Mouse (Mus musculus): ENCODE results near the gene Olfr96.

Gene Olfr96

DNA sequence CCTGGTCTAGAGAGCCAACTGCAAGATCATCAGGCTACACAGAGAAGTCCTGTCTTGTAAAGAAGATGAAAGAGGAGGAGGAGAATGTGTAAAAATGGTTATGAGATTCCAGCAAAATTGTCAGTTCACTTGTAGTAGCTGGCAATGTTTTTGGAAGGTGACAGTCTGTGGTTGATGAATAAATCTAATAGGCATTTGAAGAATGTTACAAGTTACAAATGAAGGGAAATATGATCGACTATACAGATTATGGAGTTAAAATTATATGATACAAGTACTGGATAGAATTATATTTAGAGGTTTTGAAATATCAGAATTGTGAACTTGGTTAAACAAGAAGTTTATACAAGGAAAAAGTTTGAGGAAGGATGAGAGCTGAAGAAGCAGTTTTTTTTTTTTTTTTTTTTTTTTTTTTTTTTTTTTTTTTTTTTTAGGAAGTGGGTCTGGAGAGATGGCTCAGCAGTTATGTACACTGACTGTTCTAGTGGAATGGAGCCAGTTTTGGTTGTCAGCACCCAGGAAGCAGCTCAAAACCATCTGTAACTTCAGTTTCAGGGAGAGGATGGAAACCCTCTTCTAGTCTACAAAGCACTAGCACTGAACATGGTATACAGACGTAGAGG is 55.8 kb downstream of the Olfr96 start:
- DNase-seq = no peak

Measured in liver (tissue).